ENCODE assay signal across 10 mouse cellular contexts in genomic region chr4:87037592-87037991, GRCm38 (mm10).
A peak's percentile ranks its signal among the peaks of the same experiment; 100 is the strongest.
DNase-seq lines count a peak whose midpoint lies in the region; ATAC-seq lines count a peak whose summit lies in the region.
"Had no signal": no experiment of that assay in that cellular context is flagged by ENCODE, and none has a peak within 500 bp of the region (broad histone marks: within the 10 kb centered on the region; RNA-seq: fewer than 3 reads in every experiment).

No protein-coding gene starts in this region.

- WGBS in neural tube, embryonic 11.5 days = 81% methylated on average over 4 of the region's 4 CpGs

- no peak overlapping the region for H3K4me3 ChIP-seq in neural tube, embryonic 11.5 days (ENCODE audit: low read depth, low read length)
- H3K4me3 ChIP-seq: lung, embryonic 15.5 days had no signal

- peak; percentile 16 for DNase-seq in heart, postnatal 4 days
- DNase-seq in heart, adult 9 months (ENCODE audit: low spot score in 2 of 2) = no peak
- peak; percentile 20 for DNase-seq in neural tube, embryonic 11.5 days (ENCODE audit: low spot score)
- no peak for DNase-seq in neural tube, embryonic 10.5 days (ENCODE audit: extremely low spot score, low spot score)
- peak; percentile 41 for DNase-seq in embryo, embryonic 11 days
- peak; percentile 62 for DNase-seq in retina, postnatal 1 day
- no peak for DNase-seq in cerebellum, postnatal 14 days
- no peak for DNase-seq in layer of hippocampus, adult 9-11 months
- DNase-seq: cerebellum, adult 18-20 months had no signal

- H3K9ac ChIP-seq in neural tube, embryonic 11.5 days (ENCODE audit: low read length) = no peak overlapping the region
- H3K9ac ChIP-seq: lung, embryonic 15.5 days had no signal

- H3K9me3 ChIP-seq in neural tube, embryonic 11.5 days (ENCODE audit: control insufficient read depth, low read length) = no peaks in the 10 kb centered on the region
- H3K9me3 ChIP-seq: lung, embryonic 15.5 days had no signal

- H3K27ac ChIP-seq in neural tube, embryonic 11.5 days (ENCODE audit: low read depth, low read length) = no peak overlapping the region
- H3K27ac ChIP-seq: lung, embryonic 15.5 days had no signal

- no peak overlapping the region for H3K4me2 ChIP-seq in neural tube, embryonic 11.5 days (ENCODE audit: low read depth)
- H3K4me2 ChIP-seq: lung, embryonic 15.5 days had no signal

- H3K4me1 ChIP-seq in neural tube, embryonic 11.5 days (ENCODE audit: control insufficient read depth, insufficient read depth, low read length) = no peaks in the 10 kb centered on the region
- H3K4me1 ChIP-seq: lung, embryonic 15.5 days had no signal

- no peak for ATAC-seq in neural tube, embryonic 11.5 days (ENCODE audit: insufficient read depth, low FRiP score, low TSS enrichment)

- H3K36me3 ChIP-seq in neural tube, embryonic 11.5 days (ENCODE audit: control insufficient read depth, insufficient read depth, low read length) = no peaks in the 10 kb centered on the region
- H3K36me3 ChIP-seq: lung, embryonic 15.5 days had no signal

- no peaks in the 10 kb centered on the region for H3K27me3 ChIP-seq in neural tube, embryonic 11.5 days (ENCODE audit: control insufficient read depth, insufficient read depth, low read length)
- H3K27me3 ChIP-seq: lung, embryonic 15.5 days had no signal

Comparison
In these comparisons a context has a peak if more than half of its experiments do, and no peak if none do; other contexts are left out.
1. DNase-seq: peak in heart, postnatal 4 days (single experiment), neural tube, embryonic 11.5 days (single experiment), embryo, embryonic 11 days (single experiment) and retina, postnatal 1 day (single experiment); none in heart, adult 9 months (0 of 2), neural tube, embryonic 10.5 days (single experiment), cerebellum, postnatal 14 days (0 of 2) and layer of hippocampus, adult 9-11 months (single experiment).